Mouse (Mus musculus) stomach, embryonic 14.5 days (tissue): Measurements from ENCODE around the gene Tgfb2. TPM values are rescaled to one million over a fixed set of nuclear protein-coding genes. Genes with fewer than 3 reads are reported as not detected.
A peak's percentile ranks its signal among the peaks of the same experiment; 100 is the strongest.

ENCODE experiments used
- ATAC-seq: fragments of 200-750 bp; cut with Nextera tagmentation; 2 replicates; pipeline ENCODE4 v1.8.0; 2017; ENCODE audit warnings: low read depth, moderate TSS enrichment; ENCODE audit not compliant: insufficient number of reproducible peaks, insufficient read depth, low FRiP score
- H3K27ac ChIP-seq: fragments of 300-500 bp; sonication (generic); 2 replicates; pipeline ENCODE4 v1.5.1; 2014; ENCODE audit warnings: mild to moderate bottlenecking, low read length, moderate library complexity, mixed read lengths
- H3K27me3 ChIP-seq: fragments of 300-500 bp; sonication (generic); 2 replicates; pipeline ENCODE4 v1.6.1; 2014; ENCODE audit warnings: low read length, control low read depth, mixed read lengths; ENCODE audit not compliant: control insufficient read depth, insufficient read depth
- H3K36me3 ChIP-seq: fragments of 300-500 bp; sonication (generic); 2 replicates; pipeline ENCODE4 v1.6.1; 2014; ENCODE audit warnings: mild to moderate bottlenecking, control low read depth, low read length, moderate library complexity, mixed read lengths; ENCODE audit not compliant: control insufficient read depth, insufficient read depth
- H3K4me1 ChIP-seq: fragments of 300-500 bp; sonication (generic); 2 replicates; pipeline ENCODE4 v1.6.1; 2014; ENCODE audit warnings: low read length, control low read depth, mixed read lengths; ENCODE audit not compliant: control insufficient read depth, insufficient read depth
- H3K4me2 ChIP-seq: fragments of 300-500 bp; sonication (generic); replicated peaks from 2 replicates; pipeline ENCODE4 v1.6.1; 2014; ENCODE audit warnings: low read depth, low read length, control low read depth
- H3K4me3 ChIP-seq: fragments of 300-500 bp; sonication (generic); 2 replicates; pipeline ENCODE4 v1.5.1; 2014; ENCODE audit warnings: low read depth, low read length, control low read depth
- H3K9ac ChIP-seq: fragments of 300-500 bp; sonication (generic); replicated peaks from 2 replicates; pipeline ENCODE4 v1.6.1; 2014; ENCODE audit warnings: low read depth, mild to moderate bottlenecking, control low read depth, low read length, moderate library complexity, mixed read lengths
- H3K9me3 ChIP-seq: fragments of 300-500 bp; sonication (generic); 2 replicates; pipeline ENCODE4 v1.6.1; 2016; ENCODE audit warnings: low read depth, low read length, control low read depth; ENCODE audit not compliant: control insufficient read depth
- WGBS: fragments of 180-500 bp; shearing (Covaris S2); extraction: QIAGEN DNeasy Blood & Tissue Kit; methylation state at CpG from one replicate; pipeline ENCODE4 v1.1.7; 2014; 5-methylcytosine and 5-hydroxymethylcytosine counted together
- polyA plus RNA-seq: library from polyadenylated mRNA; unstranded; fragments of >200 nt; fragmentation: Nextera tagmentation; extraction: Ambion mirVana; gene quantifications from 2 replicates; pipeline ENCODE4 v1.2.1, GENCODE M21; 2014

Gene Tgfb2
- polyA plus RNA-seq, 1 experiment from 2014 or later: 37.4 TPM

DNA sequence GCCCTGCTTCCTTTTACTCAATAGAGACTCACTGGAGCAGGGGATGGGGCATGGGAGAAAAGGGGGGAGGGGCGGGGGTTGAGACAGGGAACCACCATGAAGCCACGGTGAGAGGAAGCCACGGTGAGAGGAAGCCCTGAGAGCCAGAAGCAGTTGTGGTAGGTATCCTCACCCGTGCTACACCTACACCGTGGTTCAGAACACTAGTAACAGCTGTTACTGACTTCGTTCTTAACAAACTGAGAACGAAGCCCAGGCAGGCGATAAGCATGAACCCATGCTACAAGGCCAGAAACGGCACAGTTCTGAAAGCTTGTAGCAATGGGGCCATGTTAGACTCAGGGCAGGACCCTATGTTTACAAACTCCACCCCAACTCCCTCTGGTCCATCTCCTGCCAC is 9.6 kb downstream of the Tgfb2 start:
- Histone ChIP-seq H3K4me2 (no peak overlapping the region), H3K4me3 (no peak overlapping the region), H3K27ac (peak overlapping the region; percentile 74; the same call in 1 of the 2 replicates), H3K9ac (no peak overlapping the region), H3K27me3 (no peaks in the 10 kb centered on the region), H3K36me3 (no peaks in the 10 kb centered on the region), H3K9me3 (no peaks in the 10 kb centered on the region), H3K4me1 (peaks cover 16% of the 10 kb centered on the region)
- ATAC-seq: no peak
- WGBS: 86% methylated on average over 9 of the region's 9 CpGs

DNA sequence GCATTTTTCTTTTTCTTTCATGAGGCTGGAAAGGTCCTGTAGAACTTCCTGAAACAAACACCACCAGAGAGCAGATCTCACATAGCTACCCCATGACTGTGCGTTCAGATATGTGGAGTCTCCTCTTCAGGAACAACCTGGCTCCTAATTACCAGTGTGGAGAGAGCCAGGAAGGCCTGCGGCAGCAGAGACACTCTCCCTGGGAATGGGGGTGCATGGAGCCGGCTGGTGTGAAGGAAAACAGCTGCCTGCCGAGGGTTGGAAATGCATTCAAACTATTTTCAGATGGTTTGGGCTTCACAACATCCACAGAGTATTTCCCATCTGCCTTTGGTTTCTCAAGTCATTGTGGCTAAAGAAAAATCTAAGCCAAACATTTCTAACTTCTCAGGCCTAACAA is 10.4 kb downstream of the Tgfb2 start:
- Histone ChIP-seq H3K27me3 (no peaks in the 10 kb centered on the region), H3K4me2 (no peak overlapping the region), H3K36me3 (no peaks in the 10 kb centered on the region), H3K4me3 (no peak overlapping the region), H3K9me3 (no peaks in the 10 kb centered on the region), H3K4me1 (peaks cover 16% of the 10 kb centered on the region), H3K9ac (no peak overlapping the region), H3K27ac (peak overlapping the region; percentile 74)
- 18% methylated on average over 4 of the region's 4 CpGs for WGBS
- ATAC-seq: 0 out of 2 replicates have a peak, but pooled peaks have one; percentile 18

DNA sequence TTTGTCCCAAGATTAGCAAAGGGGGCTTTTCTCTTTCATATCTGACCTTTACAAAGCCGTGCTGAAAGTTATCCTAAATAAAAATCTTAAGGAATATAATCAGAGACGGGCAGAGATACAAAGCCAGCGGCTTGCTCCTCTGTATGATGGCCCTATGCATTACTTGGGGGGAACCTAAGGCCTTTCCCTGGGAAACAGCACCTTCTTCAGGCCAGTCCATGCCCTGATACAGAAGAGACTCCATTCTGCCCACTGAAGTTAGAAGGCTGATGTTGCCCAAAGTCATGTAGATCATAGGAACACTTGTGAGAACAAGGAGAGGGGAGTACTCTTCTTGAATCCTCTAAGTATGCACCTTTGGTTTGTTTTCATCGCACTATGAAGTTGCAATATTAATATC is 13.4 kb downstream of the Tgfb2 start:
- Histone ChIP-seq H3K4me1 (peaks cover 12% of the 10 kb centered on the region), H3K27me3 (no peaks in the 10 kb centered on the region), H3K4me3 (no peak overlapping the region), H3K27ac (no peak overlapping the region), H3K36me3 (no peaks in the 10 kb centered on the region), H3K9me3 (no peaks in the 10 kb centered on the region), H3K4me2 (no peak overlapping the region), H3K9ac (no peak overlapping the region)
- no peak for ATAC-seq
- WGBS: 63% methylated on average over 4 of the region's 4 CpGs

DNA sequence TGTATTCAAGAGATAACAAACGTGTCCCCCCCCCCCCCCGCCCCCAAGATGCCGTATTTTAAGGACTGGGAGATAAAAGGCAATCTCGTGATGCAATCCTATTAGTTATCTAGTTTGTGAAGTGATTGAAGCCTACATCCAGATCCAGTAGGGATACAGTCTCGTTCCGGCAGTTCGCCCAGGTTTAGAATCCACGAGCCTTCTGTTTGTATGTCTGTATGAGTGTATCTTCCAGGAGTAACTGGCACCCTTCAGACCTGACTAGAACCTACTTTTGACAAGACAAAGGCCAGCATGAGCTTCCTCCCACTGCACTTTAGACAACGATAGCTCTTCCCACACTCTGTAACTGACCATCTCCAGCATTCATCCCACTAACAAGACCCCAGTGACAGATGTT is 14.1 kb downstream of the Tgfb2 start:
- no peak overlapping the region for H3K4me2 ChIP-seq
- H3K4me3 ChIP-seq: no peak overlapping the region
- peaks cover 12% of the 10 kb centered on the region for H3K4me1 ChIP-seq
- no peak overlapping the region for H3K27ac ChIP-seq
- no peak overlapping the region for H3K9ac ChIP-seq
- H3K27me3 ChIP-seq: no peaks in the 10 kb centered on the region
- WGBS: 83% methylated on average over 9 of the region's 9 CpGs
- no peak for ATAC-seq
- H3K36me3 ChIP-seq: no peaks in the 10 kb centered on the region
- no peaks in the 10 kb centered on the region for H3K9me3 ChIP-seq

DNA sequence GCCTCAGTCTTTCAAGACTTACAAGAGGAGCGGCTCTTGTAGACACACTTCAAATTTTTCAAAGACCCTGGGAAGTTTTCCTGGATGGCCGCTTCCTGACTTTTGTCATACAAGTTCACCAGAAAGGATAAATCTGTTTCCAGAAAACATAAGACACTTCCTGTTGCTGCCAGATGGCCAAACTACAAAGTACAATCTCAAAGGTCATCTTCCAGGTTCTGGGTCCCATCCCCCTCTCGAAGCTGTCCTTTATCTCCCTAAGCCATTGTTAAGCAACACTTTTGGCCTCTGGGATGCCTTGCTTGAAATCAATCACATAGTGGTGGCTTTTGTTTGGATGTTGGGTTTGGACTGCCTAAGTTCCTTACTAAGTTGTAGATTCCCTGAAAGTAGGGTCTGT is 21.7 kb downstream of the Tgfb2 start:
- WGBS: 74% methylated on average over 3 of the region's 3 CpGs
- Histone ChIP-seq H3K4me1 (0 out of 2 replicates have a peak, but pooled peaks cover 3% of the 10 kb centered on the region), H3K27me3 (no peaks in the 10 kb centered on the region), H3K4me2 (no peak overlapping the region), H3K4me3 (no peak overlapping the region), H3K9me3 (no peaks in the 10 kb centered on the region), H3K36me3 (no peaks in the 10 kb centered on the region), H3K27ac (no peak overlapping the region), H3K9ac (no peak overlapping the region)
- ATAC-seq: no peak

DNA sequence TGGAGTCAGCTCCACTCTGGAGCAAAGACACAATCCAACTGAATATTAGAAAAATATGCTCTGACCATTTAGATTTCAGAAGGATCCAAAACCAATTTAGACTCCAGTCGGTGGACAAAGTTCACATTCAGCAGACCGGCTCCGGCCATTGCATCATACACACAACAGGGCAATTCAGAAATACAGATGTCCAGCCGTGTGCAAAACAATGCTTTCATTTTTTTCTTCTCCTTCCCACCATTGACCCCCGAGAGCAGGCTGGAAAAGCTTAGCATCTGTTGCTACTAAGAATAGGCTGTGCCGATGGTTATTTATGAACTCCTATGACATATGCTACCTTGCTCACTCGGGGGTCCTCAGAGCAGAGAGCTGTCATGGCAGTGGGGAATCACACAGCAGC is 23.2 kb downstream of the Tgfb2 start:
- Histone ChIP-seq H3K27ac (peak overlapping the region; percentile 44; the same call in 1 of the 2 replicates), H3K36me3 (no peaks in the 10 kb centered on the region), H3K9me3 (no peaks in the 10 kb centered on the region), H3K4me1 (0 out of 2 replicates have a peak, but pooled peaks cover 3% of the 10 kb centered on the region), H3K9ac (no peak overlapping the region), H3K4me3 (no peak overlapping the region), H3K4me2 (no peak overlapping the region), H3K27me3 (no peaks in the 10 kb centered on the region)
- no peak for ATAC-seq
- WGBS: 53% methylated on average over 7 of the region's 7 CpGs

DNA sequence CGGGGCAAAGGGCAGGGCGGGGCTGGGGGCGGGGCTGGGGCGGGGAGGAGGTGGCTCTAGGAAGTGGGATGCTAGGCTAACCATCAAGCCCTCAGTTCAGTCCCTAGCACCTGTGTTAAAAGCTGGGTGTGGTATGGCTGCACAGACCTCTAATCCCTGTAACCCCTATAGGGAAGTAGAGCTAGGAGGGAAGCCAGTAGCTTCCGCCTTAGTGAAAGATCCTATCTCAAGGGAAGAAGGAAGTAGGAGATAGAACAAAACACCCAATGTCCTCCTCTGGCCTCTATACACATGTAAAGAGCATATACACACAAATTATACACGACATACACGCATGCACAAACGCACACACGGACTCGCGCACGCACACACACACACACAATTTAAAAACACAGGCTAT is 28.2 kb downstream of the Tgfb2 start:
- no peak overlapping the region for H3K9ac ChIP-seq
- ATAC-seq: no peak
- H3K4me1 ChIP-seq: 0 out of 2 replicates have a peak, but pooled peaks cover under 1% of the 10 kb centered on the region
- no peaks in the 10 kb centered on the region for H3K36me3 ChIP-seq
- H3K27me3 ChIP-seq: no peaks in the 10 kb centered on the region
- no peaks in the 10 kb centered on the region for H3K9me3 ChIP-seq
- 83% methylated on average over 12 of the region's 12 CpGs for WGBS
- no peak overlapping the region for H3K4me2 ChIP-seq
- no peak overlapping the region for H3K27ac ChIP-seq
- no peak overlapping the region for H3K4me3 ChIP-seq

DNA sequence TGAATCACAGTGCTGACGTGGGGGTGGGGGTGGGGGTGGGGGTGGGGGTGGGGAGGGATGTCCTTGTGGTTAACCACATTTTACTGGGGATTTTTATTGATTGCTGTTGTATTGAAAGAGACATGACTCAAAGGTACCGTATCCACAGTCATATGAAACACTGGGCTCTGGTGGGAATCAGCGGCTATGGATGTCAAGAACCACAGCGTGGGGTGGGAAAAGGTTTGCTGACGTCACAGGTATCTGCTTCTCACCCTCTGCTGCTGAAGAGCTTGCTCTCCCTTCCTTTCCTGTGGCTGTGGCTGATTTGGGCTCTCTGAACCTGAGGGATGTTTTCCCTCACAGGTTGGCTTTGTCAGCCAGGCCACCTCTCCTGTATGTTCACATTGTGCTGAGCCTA is 29.6 kb downstream of the Tgfb2 start:
- 67% methylated on average over 5 of the region's 5 CpGs for WGBS
- no peaks in the 10 kb centered on the region for H3K9me3 ChIP-seq
- no peaks in the 10 kb centered on the region for H3K4me1 ChIP-seq
- no peak overlapping the region for H3K4me2 ChIP-seq
- H3K27ac ChIP-seq: no peak overlapping the region
- H3K9ac ChIP-seq: no peak overlapping the region
- H3K27me3 ChIP-seq: no peaks in the 10 kb centered on the region
- H3K4me3 ChIP-seq: no peak overlapping the region
- ATAC-seq: no peak
- no peaks in the 10 kb centered on the region for H3K36me3 ChIP-seq

DNA sequence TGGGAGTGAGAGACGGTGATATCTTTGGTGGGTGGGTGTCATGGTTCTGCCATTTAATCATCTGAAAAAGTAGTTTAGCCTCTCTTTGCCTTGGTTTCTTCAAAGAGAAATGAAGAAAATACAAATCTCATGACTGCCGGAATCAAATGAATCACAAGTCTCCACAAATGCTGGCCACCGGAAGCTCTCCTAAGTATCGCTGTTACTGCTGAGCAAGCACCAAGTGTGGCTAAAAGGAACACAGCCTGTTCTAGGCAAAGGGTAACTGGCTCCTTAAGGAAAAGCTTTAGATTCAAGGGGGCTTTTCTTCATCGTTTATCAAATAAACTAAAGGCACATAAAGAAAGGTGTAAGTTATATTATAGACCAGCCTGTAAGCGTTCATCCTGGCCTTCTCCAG is 30.5 kb downstream of the Tgfb2 start:
- H3K27me3 ChIP-seq: no peaks in the 10 kb centered on the region
- WGBS: 79% methylated on average over 6 of the region's 6 CpGs
- no peak overlapping the region for H3K4me3 ChIP-seq
- H3K4me1 ChIP-seq: no peaks in the 10 kb centered on the region
- no peaks in the 10 kb centered on the region for H3K9me3 ChIP-seq
- no peak for ATAC-seq
- no peak overlapping the region for H3K9ac ChIP-seq
- H3K36me3 ChIP-seq: no peaks in the 10 kb centered on the region
- H3K27ac ChIP-seq: no peak overlapping the region
- H3K4me2 ChIP-seq: no peak overlapping the region
